Mouse (Mus musculus): ENCODE measurements around the gene Mcpt1.
"Not testable (repeated sequence)": the region's sequence is repeated elsewhere in the genome, so short reads cannot be mapped to it uniquely, and the experiment has no call there.

Gene Mcpt1

GRCm38 (mm10) chr14:56017671-56018070 lies at the start of gene Mcpt1:
Mcpt1 (plus strand) TSS chr14:56017971.
- not testable (repeated sequence) for DNase-seq

GRCm38 (mm10) chr14:55987464-55987863 lies 30.3 kb upstream of the Mcpt1 start:
- not testable (repeated sequence) for DNase-seq

- no peak for DNase-seq
Measured at GRCm38 (mm10) chr14:56013147-56013546, 4.6 kb upstream of the Mcpt1 start.

- DNase-seq: no peak
Measured at GRCm38 (mm10) chr14:56013924-56014323, 3.8 kb upstream of the Mcpt1 start.

GRCm38 (mm10) chr14:56019446-56019845 lies 1.7 kb downstream of the Mcpt1 start:
- DNase-seq: no peak

- not testable (repeated sequence) for DNase-seq
Measured at GRCm38 (mm10) chr14:56021305-56021704, 3.5 kb downstream of the Mcpt1 start.

- not testable (repeated sequence) for DNase-seq
Measured at GRCm38 (mm10) chr14:56030395-56030794, 12.6 kb downstream of the Mcpt1 start, which contains the start of gene Mcpt9. Mcpt9 (minus strand) TSS chr14:56030495.

GRCm38 (mm10) chr14:56034433-56034832 lies 16.7 kb downstream of the Mcpt1 start:
- DNase-seq: no peak

- not testable (repeated sequence) for DNase-seq
Measured at GRCm38 (mm10) chr14:56041792-56042191, 24.0 kb downstream of the Mcpt1 start, which contains the start of gene Mcpt2. Mcpt2 (plus strand) TSS chr14:56042041.

GRCm38 (mm10) chr14:56055408-56055807 lies 37.6 kb downstream of the Mcpt1 start:
- no peak for DNase-seq

GRCm38 (mm10) chr14:56057722-56058121 lies 40.0 kb downstream of the Mcpt1 start:
- DNase-seq: no peak

GRCm38 (mm10) chr14:56062213-56062612 lies 44.4 kb downstream of the Mcpt1 start, which contains the start of gene Mcpt4:
Mcpt4 (minus strand) TSS chr14:56062313.
- not testable (repeated sequence) for DNase-seq

All from lung, postnatal 14 days (tissue).